Mouse (Mus musculus) megakaryocyte, embryonic 14.5 days (primary cell): ENCODE results near the gene Sf3b5. TPM values are rescaled to one million over a fixed set of nuclear protein-coding genes. Genes with fewer than 3 reads are reported as not detected.
A peak's percentile ranks its signal among the peaks of the same experiment; 100 is the strongest.

Source experiments
- H3K27me3 ChIP-seq: replicated peaks from 2 replicates; pipeline ENCODE3; 2012; ENCODE audit warnings: inconsistent platforms
- H3K36me3 ChIP-seq: replicated peaks from 2 replicates; pipeline ENCODE3; 2012; ENCODE audit warnings: low read length, inconsistent platforms, mixed read lengths
- H3K4me1 ChIP-seq: 2 replicates; pipeline ENCODE4 v1.6.1; 2012; ENCODE audit warnings: inconsistent platforms
- H3K4me3 ChIP-seq: replicated peaks from 2 replicates; pipeline ENCODE3; 2012; ENCODE audit warnings: moderate library complexity, mild to moderate bottlenecking, inconsistent platforms
- H3K9me3 ChIP-seq: 2 replicates; pipeline ENCODE4 v1.6.1; 2012; ENCODE audit warnings: inconsistent platforms
- FLI1 ChIP-seq: IDR thresholded peaks from 2 replicates; pipeline ENCODE4 v1.6.1; 2012; ENCODE audit warnings: low read length, inconsistent platforms, mixed read lengths
- GATA1 ChIP-seq: IDR thresholded peaks from 3 replicates; pipeline ENCODE4 v1.6.1; 2012; ENCODE audit warnings: mixed read lengths, low read length, inconsistent platforms, borderline replicate concordance
- polyA plus RNA-seq: library from polyadenylated mRNA; stranded (reverse); fragments of >175 nt; gene quantifications from 2 replicates; pipeline ENCODE4 v1.2.3, GENCODE M21; 2012; ENCODE audit warnings: low replicate concordance; ENCODE audit not compliant: insufficient read depth

Gene Sf3b5
- polyA plus RNA-seq, 1 experiment: 87.2 TPM

- TF ChIP-seq FLI1 (no peak), GATA1 (no peak)
- peaks cover 37% of the 10 kb centered on the region for H3K4me1 ChIP-seq
- H3K9me3 ChIP-seq: no peaks in the 10 kb centered on the region
- H3K27me3 ChIP-seq: no peaks in the 10 kb centered on the region
- no peaks in the 10 kb centered on the region for H3K36me3 ChIP-seq
- H3K4me3 ChIP-seq: no peak overlapping the region
Observed at GRCm38 (mm10) chr10:13027702-13028101, 22.6 kb downstream of the Sf3b5 start.

- TF ChIP-seq FLI1 (no peak), GATA1 (no peak)
Observed at GRCm38 (mm10) chr10:13028215-13028614, 23.1 kb downstream of the Sf3b5 start.

GRCm38 (mm10) chr10:13029416-13029815 is 24.3 kb downstream of the Sf3b5 start:
- no peaks in the 10 kb centered on the region for H3K9me3 ChIP-seq
- no peaks in the 10 kb centered on the region for H3K27me3 ChIP-seq
- no peak overlapping the region for H3K4me3 ChIP-seq
- no peaks in the 10 kb centered on the region for H3K36me3 ChIP-seq
- H3K4me1 ChIP-seq: peaks cover 25% of the 10 kb centered on the region
- TF ChIP-seq GATA1 (no peak), FLI1 (no peak)

More at GRCm38 (mm10) chr10:13028215-13028614, 23.1 kb downstream of the Sf3b5 start:
- Histone ChIP-seq H3K27me3 (no peaks in the 10 kb centered on the region), H3K4me3 (peak overlapping the region; percentile 18), H3K36me3 (no peaks in the 10 kb centered on the region), H3K4me1 (peaks cover 33% of the 10 kb centered on the region), H3K9me3 (no peaks in the 10 kb centered on the region)

- no peak overlapping the region for H3K4me3 ChIP-seq
- H3K27me3 ChIP-seq: no peaks in the 10 kb centered on the region
- peaks cover 9% of the 10 kb centered on the region for H3K4me1 ChIP-seq
- peaks cover 14% of the 10 kb centered on the region; the same call in 1 of the 2 replicates for H3K9me3 ChIP-seq
- H3K36me3 ChIP-seq: no peaks in the 10 kb centered on the region
- TF ChIP-seq FLI1: no peak
- no peak for TF ChIP-seq GATA1
Observed at GRCm38 (mm10) chr10:13035270-13035669, 30.1 kb downstream of the Sf3b5 start.

GRCm38 (mm10) chr10:13039637-13040174 is 34.6 kb downstream of the Sf3b5 start:
- Histone ChIP-seq H3K36me3 (no peaks in the 10 kb centered on the region), H3K4me3 (no peak overlapping the region), H3K4me1 (no peaks in the 10 kb centered on the region), H3K9me3 (peaks cover 14% of the 10 kb centered on the region; the same call in 1 of the 2 replicates), H3K27me3 (no peaks in the 10 kb centered on the region)
- no peak for TF ChIP-seq GATA1
- TF ChIP-seq FLI1: no peak

- no peaks in the 10 kb centered on the region for H3K36me3 ChIP-seq
- TF ChIP-seq GATA1 (no peak), FLI1 (no peak)
- peaks cover 2% of the 10 kb centered on the region for H3K27me3 ChIP-seq
- H3K4me3 ChIP-seq: no peak overlapping the region
- H3K4me1 ChIP-seq: no peaks in the 10 kb centered on the region; the same call in 1 of the 2 replicates
- no peaks in the 10 kb centered on the region for H3K9me3 ChIP-seq
Observed at GRCm38 (mm10) chr10:13044659-13045058, 39.5 kb downstream of the Sf3b5 start.

GRCm38 (mm10) chr10:13047816-13048215 is 42.7 kb downstream of the Sf3b5 start:
- Histone ChIP-seq H3K4me3 (no peak overlapping the region), H3K27me3 (peaks cover 2% of the 10 kb centered on the region), H3K36me3 (no peaks in the 10 kb centered on the region), H3K9me3 (0 out of 2 replicates have a peak, but pooled peaks cover 3% of the 10 kb centered on the region), H3K4me1 (no peaks in the 10 kb centered on the region; the same call in 1 of the 2 replicates)
- TF ChIP-seq GATA1 (no peak), FLI1 (no peak)

- Histone ChIP-seq H3K4me3 (no peak overlapping the region), H3K36me3 (no peaks in the 10 kb centered on the region), H3K9me3 (peaks cover 12% of the 10 kb centered on the region; the same call in 1 of the 2 replicates), H3K27me3 (peaks cover 8% of the 10 kb centered on the region), H3K4me1 (no peaks in the 10 kb centered on the region)
- TF ChIP-seq GATA1 (no peak), FLI1 (no peak)
Observed at GRCm38 (mm10) chr10:13056863-13057381, 51.8 kb downstream of the Sf3b5 start.

Other genes starting within 250 kb of the Sf3b5 start
- 0.64 and 6.1 TPM in 2 replicates for gene Utrn, start 136.0 kb upstream of the Sf3b5 start, polyA plus RNA-seq
- gene Stx11, start 41.0 kb upstream of the Sf3b5 start, polyA plus RNA-seq: 35.2 and 81.5 TPM in 2 replicates
- 0.12 TPM in 1 of 2 replicates, not detected in the other for gene Plagl1, start 55.2 kb downstream of the Sf3b5 start, polyA plus RNA-seq
- gene Zc2hc1b, start 172.7 kb downstream of the Sf3b5 start, polyA plus RNA-seq: not detected in 2 replicates
- 1.5 and 18.6 TPM in 2 replicates for gene Ltv1, start 187.8 kb downstream of the Sf3b5 start, polyA plus RNA-seq